Mouse (Mus musculus) inflammation-experienced regulatory T-cells, adult 6 months (primary cell): ENCODE results near the gene Otulin. TPM values are rescaled to one million over a fixed set of nuclear protein-coding genes. Genes with fewer than 3 reads are reported as not detected.

Experiments
- ATAC-seq: one replicate; pipeline ENCODE4 v1.8.0; 2017
- polyA plus RNA-seq, 3 experiments: library from polyadenylated mRNA; unstranded; fragments of 100-300 nt; shearing (Covaris generic); gene quantifications; one replicate each; pipeline ENCODE4 v1.2.1; 2017

The Otulin gene
- 10 to 100 TPM; 10.4 to 14.3 (median 12.3) TPM for polyA plus RNA-seq

DNA sequence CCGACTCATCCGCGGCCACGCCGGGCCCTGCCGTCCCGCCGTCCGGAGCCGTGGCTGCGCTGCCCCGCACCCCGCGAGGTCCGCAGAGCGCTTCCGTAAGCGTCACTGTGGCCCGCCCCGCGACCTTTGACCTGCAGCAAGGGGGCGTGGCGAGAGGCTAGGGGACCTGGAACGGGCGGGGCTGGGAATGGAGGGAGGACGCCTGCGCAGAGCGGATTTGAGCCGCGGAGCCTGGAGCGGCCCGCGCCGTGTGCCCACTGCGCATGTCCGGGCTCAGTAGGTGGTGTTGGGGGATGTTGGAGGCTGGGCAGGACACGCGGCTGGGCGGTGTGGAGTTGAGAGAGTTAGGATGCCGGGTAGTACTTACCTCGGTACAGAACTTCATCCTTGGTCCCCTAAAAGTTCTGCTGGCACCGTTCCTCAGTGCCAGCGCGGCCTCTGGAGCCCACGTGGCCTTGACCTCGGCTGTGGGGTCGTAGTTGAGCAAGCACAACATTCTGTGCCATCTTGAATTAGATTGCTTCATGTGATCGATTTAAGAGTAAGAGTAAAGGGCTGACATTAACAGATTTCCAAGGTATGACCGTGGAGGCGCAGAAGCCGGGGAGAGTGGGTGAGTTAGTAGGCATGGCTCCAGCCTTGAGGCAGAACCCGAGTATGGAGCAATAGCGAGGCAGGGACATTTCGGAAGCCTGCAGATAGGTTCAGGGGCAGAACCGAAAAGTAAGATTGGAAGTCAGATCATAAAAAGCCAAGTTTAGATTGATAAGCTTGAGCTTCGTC is at the start of gene Otulin:
Gene Otulin (minus strand): TSS at position 93 of the 783 bp plus-strand sequence.
- peak; percentile 80 for ATAC-seq

GRCm38 (mm10) chr15:27678511-27678910 is 48.0 kb upstream of the Otulin start:
- no peak for ATAC-seq

- no peak for ATAC-seq
These were observed 47.3 kb upstream of the Otulin start for GRCm38 (mm10) chr15:27677801-27678200.

DNA sequence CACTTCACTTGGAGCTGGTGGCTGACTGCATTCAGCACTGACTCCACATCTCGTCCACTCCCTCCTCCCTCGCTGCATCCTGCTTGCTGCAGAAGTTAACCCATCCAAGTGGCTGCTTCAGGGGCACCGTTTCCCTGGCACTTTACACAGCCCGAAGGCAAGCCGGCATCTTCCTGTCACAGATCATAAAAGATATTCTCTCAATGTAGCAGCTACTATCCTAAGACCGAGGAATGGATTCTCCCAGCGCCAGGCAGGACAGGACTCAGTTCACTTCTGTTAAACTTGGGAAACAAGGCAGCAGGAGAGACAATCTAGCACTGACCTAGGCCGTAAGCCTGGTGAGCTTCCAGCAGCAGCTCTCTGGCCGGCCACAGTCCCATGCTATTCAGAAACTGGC is 45.7 kb upstream of the Otulin start:
- no peak for ATAC-seq

DNA sequence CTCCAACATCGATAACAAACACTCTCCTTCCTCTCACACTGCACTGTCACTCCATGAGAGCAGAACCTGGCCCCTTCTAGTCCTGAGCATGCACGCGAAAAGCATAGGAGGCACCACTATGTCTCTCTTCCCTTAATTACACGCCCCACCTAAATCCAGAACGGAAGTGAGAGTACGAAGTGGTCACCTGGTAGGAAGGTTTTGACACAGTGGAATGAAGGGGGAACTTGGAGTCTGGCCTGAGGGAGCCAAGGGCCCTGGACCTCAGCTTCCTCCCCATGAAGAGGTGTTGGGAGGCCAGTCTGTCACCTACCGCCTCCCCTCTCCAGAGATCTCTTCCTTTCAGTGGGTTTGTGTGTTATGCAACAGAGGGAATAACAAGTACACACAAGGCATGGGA is 44.6 kb upstream of the Otulin start:
- ATAC-seq = no peak

DNA sequence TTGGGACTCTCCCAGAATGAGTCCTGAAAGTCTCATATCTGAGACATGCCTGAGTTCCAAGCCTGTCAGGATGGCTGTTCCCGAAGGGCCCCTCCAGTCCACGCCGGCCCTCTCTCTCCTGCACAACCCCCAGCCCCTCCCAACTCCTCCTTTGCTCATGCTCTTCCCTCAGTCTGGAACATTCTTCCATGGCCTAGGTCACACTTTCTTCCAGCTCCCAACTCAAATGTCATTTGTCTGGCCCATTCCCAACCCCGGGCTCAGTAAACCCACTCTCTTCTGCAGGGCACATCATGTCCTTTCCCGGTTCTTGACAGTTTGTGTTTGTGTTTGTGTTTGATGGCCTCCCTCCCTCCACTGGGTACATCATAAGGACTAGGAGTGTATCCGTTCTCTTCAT is 43.5 kb upstream of the Otulin start:
- no peak for ATAC-seq

- no peak for ATAC-seq
These were observed 42.7 kb upstream of the Otulin start for GRCm38 (mm10) chr15:27673151-27673550.

DNA sequence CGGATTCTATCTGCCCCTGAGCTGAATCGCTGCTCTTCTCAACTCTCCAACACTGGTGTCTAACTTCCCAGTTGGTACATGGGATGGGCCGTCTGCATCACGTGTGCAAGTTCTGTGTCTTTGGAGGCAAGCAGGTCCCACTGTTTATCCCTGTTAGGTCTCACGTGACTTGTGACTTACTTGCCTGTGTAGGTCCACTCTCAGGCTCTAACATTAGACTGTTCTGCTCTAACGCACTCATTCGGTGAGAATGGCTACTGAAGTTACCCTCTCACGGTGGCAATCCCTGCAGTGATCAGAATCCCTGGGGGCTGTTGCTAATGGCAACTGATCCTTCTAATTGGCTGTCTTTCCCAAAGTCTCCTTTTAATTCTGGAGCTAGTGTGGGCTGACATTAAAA is 41.8 kb upstream of the Otulin start:
- no peak for ATAC-seq

DNA sequence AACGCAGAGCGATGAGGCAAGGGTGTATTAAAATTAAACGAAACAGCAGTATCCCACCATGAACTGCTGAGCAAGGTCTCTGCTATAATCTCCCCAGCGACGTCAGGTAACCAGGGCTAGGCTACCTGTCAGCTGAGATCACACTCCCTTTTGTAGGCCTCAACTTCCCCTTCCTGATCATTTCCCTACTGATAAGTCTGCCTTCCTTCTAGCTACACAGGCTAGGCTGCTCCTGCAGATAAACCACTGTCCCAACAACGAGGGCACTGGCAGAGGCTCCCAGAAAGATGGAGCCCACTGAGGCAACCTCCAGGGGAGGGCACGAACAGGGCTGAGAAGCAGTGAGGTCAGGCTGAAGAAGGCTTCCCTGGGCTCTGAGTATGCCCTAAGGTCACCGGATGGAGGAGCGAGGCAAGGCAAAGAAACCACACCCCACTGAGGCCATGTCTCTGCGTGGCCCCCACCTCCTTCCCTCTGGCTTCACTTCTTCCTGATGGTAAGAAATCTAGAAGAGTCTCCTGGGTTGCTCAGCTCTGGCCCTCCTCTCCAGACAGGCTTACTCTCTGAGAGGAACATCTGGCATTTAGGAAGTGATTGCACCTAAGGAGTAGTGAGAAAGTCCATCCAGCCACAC is 41.2 kb upstream of the Otulin start:
- peak; percentile 13 for ATAC-seq

DNA sequence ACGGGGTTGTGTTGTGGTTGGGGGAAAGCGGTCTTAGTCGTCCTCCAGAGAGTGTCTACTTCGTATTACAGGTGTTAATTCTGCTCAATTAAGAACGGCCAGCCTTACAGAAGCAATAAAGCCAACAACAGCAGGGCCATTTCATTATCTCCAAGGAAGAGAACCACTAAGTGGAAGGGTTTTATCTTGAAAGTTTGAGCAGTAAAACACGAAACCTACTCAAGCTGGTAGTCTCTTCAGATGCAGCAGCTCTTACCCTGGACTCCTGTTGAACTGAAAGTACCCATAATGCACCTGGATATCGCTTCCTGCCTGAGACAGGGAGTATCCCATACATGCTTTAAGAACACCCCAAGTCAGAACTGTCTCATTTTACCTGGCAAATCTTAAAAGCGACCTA is 40.2 kb upstream of the Otulin start:
- ATAC-seq = peak; percentile 59

DNA sequence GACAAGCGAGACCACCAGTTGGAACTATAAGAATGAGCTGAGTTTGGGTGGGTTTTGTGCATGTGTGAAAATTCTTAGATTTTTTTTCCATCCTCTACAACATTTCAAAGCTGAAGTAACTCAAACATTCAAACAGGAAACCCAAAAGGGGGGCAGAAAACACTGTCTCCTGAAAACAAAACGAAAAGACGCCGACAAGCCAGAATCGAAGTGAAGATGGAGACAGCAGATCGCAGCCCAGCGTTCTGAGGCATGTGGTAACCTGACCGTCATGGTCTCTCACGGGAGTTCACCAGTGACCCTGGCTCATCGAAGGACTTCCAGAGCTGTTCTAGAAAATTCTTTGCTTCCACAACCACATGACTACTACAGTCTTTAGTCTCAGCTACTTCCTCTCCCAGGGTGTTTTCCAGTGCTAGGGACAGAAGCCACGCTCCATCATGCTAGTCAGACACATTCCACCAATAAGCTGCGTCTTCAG is 39.5 kb upstream of the Otulin start:
- peak; percentile 35 for ATAC-seq

- no peak for ATAC-seq
These were observed 38.8 kb upstream of the Otulin start for GRCm38 (mm10) chr15:27669276-27669675.

DNA sequence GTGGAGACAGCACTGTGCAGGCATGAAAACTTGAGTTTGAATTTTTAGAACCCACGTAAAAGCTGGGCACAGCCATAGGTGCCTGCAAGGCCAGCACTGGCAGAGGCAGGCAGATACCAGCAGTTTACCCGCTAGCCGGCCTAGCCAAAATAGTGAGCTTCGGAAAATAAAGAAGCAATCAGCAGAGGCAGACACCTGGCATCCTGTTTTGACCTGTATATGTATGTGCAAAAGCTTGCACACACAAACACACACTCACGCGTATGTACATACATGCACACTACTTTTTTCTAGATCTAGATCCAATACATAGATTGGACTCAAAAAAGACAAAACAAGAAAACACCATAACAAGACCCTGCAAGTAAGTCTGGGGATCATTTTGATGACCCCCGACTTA is 38.1 kb upstream of the Otulin start:
- no peak for ATAC-seq

GRCm38 (mm10) chr15:27668001-27668461 is 37.5 kb upstream of the Otulin start:
- ATAC-seq = peak; percentile 54

- ATAC-seq = no peak
These were observed 36.5 kb upstream of the Otulin start for GRCm38 (mm10) chr15:27666911-27667539.

GRCm38 (mm10) chr15:27665392-27665911 is 35.0 kb upstream of the Otulin start:
- ATAC-seq = no peak

DNA sequence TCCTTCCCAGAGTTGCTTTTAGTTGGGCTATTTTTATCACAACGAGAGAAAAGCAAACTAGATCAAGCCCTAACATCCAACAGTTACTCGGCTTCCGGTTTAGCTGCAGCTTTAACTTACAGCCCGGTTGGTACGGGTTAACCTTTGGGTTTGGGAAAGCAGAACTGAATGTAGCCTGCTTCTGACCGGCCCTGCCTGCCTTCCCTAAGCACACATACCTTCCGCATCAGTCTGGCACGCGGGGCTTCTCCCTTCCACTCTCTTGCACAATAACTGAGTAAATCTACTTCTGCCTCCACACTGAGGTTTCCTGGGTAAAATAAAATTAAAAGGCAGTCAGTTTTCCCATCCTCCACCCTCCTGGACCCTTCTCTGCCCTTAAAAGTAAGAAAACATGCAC is 33.6 kb upstream of the Otulin start:
- ATAC-seq = no peak

DNA sequence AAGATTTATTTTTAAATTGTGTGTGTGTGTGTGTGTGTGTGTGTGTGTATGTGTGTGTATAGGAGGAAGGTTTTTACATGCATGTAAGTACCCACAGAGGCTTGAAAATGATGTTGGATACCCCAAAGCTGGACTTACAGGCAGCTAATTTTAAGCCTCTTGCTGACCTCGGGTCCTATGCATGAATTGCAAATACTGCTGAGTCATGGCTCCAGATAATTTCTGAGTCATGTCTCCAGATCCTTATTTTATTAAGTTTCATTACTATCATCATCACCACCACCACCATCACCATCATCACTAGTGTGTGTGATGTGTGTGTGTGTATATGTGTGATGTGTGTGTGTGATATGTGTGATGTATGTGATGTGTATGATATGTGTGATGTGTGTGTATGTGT is 32.2 kb upstream of the Otulin start:
- no peak for ATAC-seq

DNA sequence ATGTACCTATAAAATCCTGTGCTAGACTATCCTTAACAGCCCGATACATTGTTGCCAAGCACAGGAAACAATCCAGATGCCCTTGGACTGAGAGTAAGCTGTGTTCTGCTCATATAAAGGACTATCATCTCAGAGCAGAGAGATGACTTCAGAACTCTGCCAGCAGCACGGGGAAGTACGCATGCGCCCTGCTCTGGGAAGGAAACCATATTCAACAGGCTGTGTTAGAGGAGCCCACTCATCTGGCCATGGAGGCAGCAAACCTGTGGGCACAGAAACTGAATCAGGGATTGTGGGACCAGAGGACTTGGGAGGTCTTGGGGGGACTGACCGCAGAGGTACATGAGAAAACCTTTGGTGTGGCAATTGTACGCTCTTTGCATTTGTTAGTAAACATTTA is 31.2 kb upstream of the Otulin start:
- ATAC-seq = no peak

DNA sequence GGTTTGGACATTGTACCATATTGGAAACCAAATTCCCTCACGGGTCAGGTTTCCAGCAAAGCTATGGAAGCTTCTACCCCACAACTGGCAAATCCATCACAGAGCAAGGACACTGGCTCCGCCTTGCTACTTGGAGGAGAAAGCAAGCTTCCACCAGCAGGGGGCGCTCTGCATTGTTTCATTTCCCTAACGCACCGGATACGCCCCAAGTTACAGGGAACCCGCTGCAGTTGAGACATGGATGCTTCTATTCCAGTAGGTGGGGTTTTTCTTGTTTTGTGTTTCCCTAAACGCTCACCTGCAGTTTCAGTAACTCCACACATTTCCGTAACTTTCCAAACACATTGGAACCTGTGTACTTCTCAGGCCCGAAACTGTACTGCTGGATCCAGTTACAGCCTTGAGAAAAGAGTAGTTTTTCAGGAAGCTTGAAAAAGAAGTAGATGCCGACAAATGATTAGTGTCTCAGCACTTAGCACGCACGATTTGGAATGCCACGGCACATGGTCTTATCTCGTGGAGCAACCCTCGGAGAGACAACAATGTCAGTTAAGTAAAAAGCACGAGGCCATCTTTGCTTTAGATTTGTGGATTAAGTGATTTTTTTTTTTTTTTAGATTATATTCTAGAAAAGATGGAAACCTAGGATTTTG is 29.2 kb upstream of the Otulin start:
- peak; percentile 84 for ATAC-seq

DNA sequence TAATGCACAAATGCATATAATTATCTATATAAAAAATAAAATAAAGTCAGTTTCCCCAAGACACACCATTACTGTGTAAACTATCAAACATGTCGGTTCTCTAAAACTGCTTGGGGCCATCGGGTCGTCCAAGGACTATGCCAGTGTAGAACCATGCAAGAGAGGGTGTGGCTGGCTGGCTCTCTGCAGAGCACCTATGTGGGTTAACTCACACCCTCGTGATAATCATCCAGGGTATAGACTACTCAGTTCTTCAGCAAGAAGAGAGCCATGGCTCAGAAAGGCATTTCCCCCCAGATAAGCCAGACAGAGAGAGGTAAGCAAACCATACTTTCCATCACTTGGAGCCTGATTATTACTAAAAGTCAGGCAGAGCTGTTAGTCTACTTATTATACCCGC is 28.6 kb upstream of the Otulin start:
- ATAC-seq = no peak

DNA sequence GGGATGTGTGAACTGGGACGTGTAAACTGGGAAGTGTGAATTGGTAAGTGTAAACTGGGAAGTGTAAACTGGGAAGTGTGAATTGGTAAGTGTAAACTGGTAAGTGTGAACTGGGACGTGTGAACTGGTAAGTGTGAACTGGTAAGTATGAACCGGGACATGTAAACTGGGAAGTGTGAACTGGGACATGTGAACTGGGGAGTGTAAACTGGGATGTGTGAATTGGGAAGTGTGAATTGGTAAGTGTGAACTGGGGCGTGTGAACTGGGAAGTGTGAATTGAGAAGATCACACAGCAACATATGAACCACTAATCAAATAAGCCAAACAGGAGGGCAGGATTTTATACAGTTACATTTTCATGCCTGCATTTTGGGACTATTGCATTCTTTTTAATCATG is 27.9 kb upstream of the Otulin start:
- no peak for ATAC-seq

- no peak for ATAC-seq
These were observed 27.4 kb upstream of the Otulin start for GRCm38 (mm10) chr15:27657866-27658265.
